Mouse (Mus musculus) ES-E14 (cell line): Measurements from ENCODE around the gene Prkar1b. TPM values are rescaled to one million over a fixed set of nuclear protein-coding genes. Genes with fewer than 3 reads are reported as not detected.

Experiments used
- DNase-seq: peaks from one replicate; pipeline ENCODE4 v3.0.0-alpha.2; 2013; ENCODE audit warnings: low read depth, low spot score
- H3K27ac ChIP-seq: 2 replicates; pipeline ENCODE4 v1.5.1; 2012; ENCODE audit warnings: low read depth, mild to moderate bottlenecking, low read length, moderate library complexity, mixed read lengths; ENCODE audit not compliant: poor library complexity, insufficient read depth, severe bottlenecking
- H3K36me3 ChIP-seq: 2 replicates; pipeline ENCODE4 v1.6.1; 2012; ENCODE audit warnings: mild to moderate bottlenecking, low read length, moderate library complexity, mixed read lengths; ENCODE audit not compliant: control insufficient read depth, poor library complexity, insufficient read depth, severe bottlenecking
- H3K4me1 ChIP-seq, 2 experiments: fragments of 150-350 bp in 1 of 2; sonication (generic) in 1 of 2; 2 replicates each; pipeline ENCODE4 v1.6.1; 2012; ENCODE audit warnings: low read length in 2 of 2, mild to moderate bottlenecking in 1 of 2, mixed read lengths in 1 of 2; ENCODE audit not compliant: control insufficient read depth in 2 of 2, insufficient read depth in 2 of 2, poor library complexity in 1 of 2
- H3K4me3 ChIP-seq, 2 experiments: fragments of 150-350 bp in 1 of 2; sonication (generic) in 1 of 2; 2 replicates each; pipeline ENCODE4 v1.5.1; 2012; ENCODE audit warnings: low read length in 2 of 2, low read depth in 1 of 2, mild to moderate bottlenecking in 1 of 2, mixed read lengths in 1 of 2; ENCODE audit not compliant: insufficient read depth in 1 of 2, poor library complexity in 1 of 2, severe bottlenecking in 1 of 2
- H3K9ac ChIP-seq: 2 replicates; pipeline ENCODE4 v1.6.1; 2012; ENCODE audit warnings: low read depth, mild to moderate bottlenecking, low read length, mixed read lengths; ENCODE audit not compliant: poor library complexity, insufficient read depth, severe bottlenecking
- H3K9me3 ChIP-seq: fragments of 150-350 bp; sonication (generic); 2 replicates; pipeline ENCODE4 v1.6.1; 2012; ENCODE audit warnings: low read depth, mild to moderate bottlenecking, low read length; ENCODE audit not compliant: control insufficient read depth, insufficient read depth
- CHD2 ChIP-seq: IDR thresholded peaks from 2 replicates; pipeline ENCODE4 v1.6.1; 2014; ENCODE audit warnings: mild to moderate bottlenecking, low read depth, low read length, inconsistent platforms
- HCFC1 ChIP-seq: IDR thresholded peaks from 2 replicates; pipeline ENCODE4 v1.6.1; 2012; ENCODE audit warnings: low read length, inconsistent platforms, borderline replicate concordance; ENCODE audit not compliant: insufficient read depth
- MAFK ChIP-seq: IDR thresholded peaks from 2 replicates; pipeline ENCODE4 v1.6.1; 2014; ENCODE audit warnings: mild to moderate bottlenecking, low read depth, low read length, inconsistent platforms; ENCODE audit not compliant: insufficient read depth
- ZC3H11A ChIP-seq: IDR thresholded peaks from 2 replicates; pipeline ENCODE4 v1.6.1; 2012; ENCODE audit warnings: low read depth, mild to moderate bottlenecking, inconsistent platforms, low read length, borderline replicate concordance
- ZNF384 ChIP-seq: IDR thresholded peaks from 2 replicates; pipeline ENCODE4 v1.6.1; 2012; ENCODE audit warnings: low read depth, low read length, inconsistent platforms
- in situ Hi-C, 2 experiments: fragments of 600-800 bp; cut with MboI; formaldehyde crosslinking; loops; one replicate each; pipeline ENCODE4 v1.15.1; 2025; ENCODE audit warnings: low sequenced_read_pairs in 2 of 2, inconsistent platforms in 1 of 2; ENCODE audit not compliant: unreplicated experiment in 2 of 2
- total RNA-seq: library from RNA; depleted of rRNA; stranded (reverse); fragments of 300-350 nt; gene quantifications from 2 replicates; pipeline ENCODE4 v1.2.3, GENCODE M21; 2012

Gene Prkar1b
- total RNA-seq, 1 experiment = 3.8 TPM

- no peaks in the 10 kb centered on the region; a peak in 1 of 4 replicates for H3K4me1 ChIP-seq
- TF ChIP-seq ZC3H11A (no peak), HCFC1 (no peak), CHD2 (no peak), ZNF384 (no peak), MAFK (no peak)
- H3K4me3 ChIP-seq = no peak overlapping the region
- H3K27ac ChIP-seq = no peak overlapping the region
- no peaks in the 10 kb centered on the region for H3K36me3 ChIP-seq
- no peaks in the 10 kb centered on the region for H3K9me3 ChIP-seq
- H3K9ac ChIP-seq = no peak overlapping the region
- in situ Hi-C loops = no loop called here
- DNase-seq = no peak
Measured at GRCm38 (mm10) chr5:139138261-139138925, 11.4 kb downstream of the Prkar1b start.

GRCm38 (mm10) chr5:139137176-139137575 lies 12.6 kb downstream of the Prkar1b start:
- Histone ChIP-seq H3K4me3 (no peak overlapping the region), H3K9ac (no peak overlapping the region), H3K9me3 (no peaks in the 10 kb centered on the region), H3K36me3 (no peaks in the 10 kb centered on the region), H3K4me1 (peaks cover 0 to 3% of the 10 kb centered on the region in 2 experiments; a peak in 2 of 4 replicates), H3K27ac (no peak overlapping the region)
- no peak for TF ChIP-seq MAFK
- TF ChIP-seq HCFC1 = no peak
- TF ChIP-seq ZC3H11A = no peak
- no peak for TF ChIP-seq ZNF384
- TF ChIP-seq CHD2 = no peak
- in situ Hi-C loops = no loop called here
- DNase-seq = no peak

GRCm38 (mm10) chr5:139136341-139136740 lies 13.5 kb downstream of the Prkar1b start:
- Histone ChIP-seq H3K9me3 (no peaks in the 10 kb centered on the region), H3K9ac (no peak overlapping the region), H3K27ac (no peak overlapping the region), H3K4me1 (peaks cover 0 to 3% of the 10 kb centered on the region in 2 experiments; a peak in 2 of 4 replicates), H3K4me3 (no peak overlapping the region), H3K36me3 (no peaks in the 10 kb centered on the region)
- TF ChIP-seq ZNF384 (no peak), HCFC1 (no peak), MAFK (no peak), CHD2 (no peak), ZC3H11A (no peak)
- DNase-seq = no peak
- in situ Hi-C loops = no loop called here

- no peak overlapping the region for H3K4me3 ChIP-seq
- H3K9me3 ChIP-seq = no peaks in the 10 kb centered on the region
- H3K27ac ChIP-seq = no peak overlapping the region
- peaks cover 0 to 5% of the 10 kb centered on the region in 2 experiments; a peak in 2 of 4 replicates for H3K4me1 ChIP-seq
- H3K9ac ChIP-seq = no peak overlapping the region
- H3K36me3 ChIP-seq = no peaks in the 10 kb centered on the region
- no peak for DNase-seq
- TF ChIP-seq ZC3H11A (no peak), HCFC1 (no peak), CHD2 (no peak), ZNF384 (no peak), MAFK (no peak)
- in situ Hi-C loops = no loop called here
Measured at GRCm38 (mm10) chr5:139134501-139134900, 15.3 kb downstream of the Prkar1b start.
